Mouse (Mus musculus): ENCODE measurements around the gene Ap1m2.
A peak's percentile ranks its signal among the peaks of the same experiment; 100 is the strongest.

The Ap1m2 gene

GRCm38 (mm10) chr9:21312134-21312533 is at the start of gene Ap1m2:
Gene Ap1m2, minus strand, starts transcription at chr9:21312337.
- DNase-seq (ENCODE audit: low spot score) = no peak

GRCm38 (mm10) chr9:21356981-21357718 is 45.0 kb upstream of the Ap1m2 start:
- peak; percentile 49 for DNase-seq (ENCODE audit: low spot score)

GRCm38 (mm10) chr9:21354796-21355195 is 42.7 kb upstream of the Ap1m2 start:
- DNase-seq (ENCODE audit: low spot score) = no peak

GRCm38 (mm10) chr9:21353373-21353686 is 41.2 kb upstream of the Ap1m2 start:
- no peak for DNase-seq (ENCODE audit: low spot score)

GRCm38 (mm10) chr9:21352463-21353372 is 40.6 kb upstream of the Ap1m2 start:
- DNase-seq (ENCODE audit: low spot score) = no peak

- no peak for DNase-seq (ENCODE audit: low spot score)
These were observed 39.7 kb upstream of the Ap1m2 start for GRCm38 (mm10) chr9:21351702-21352377.

- no peak for DNase-seq (ENCODE audit: low spot score)
These were observed 39.0 kb upstream of the Ap1m2 start for GRCm38 (mm10) chr9:21351178-21351577.

GRCm38 (mm10) chr9:21348152-21348551 is 36.0 kb upstream of the Ap1m2 start:
- no peak for DNase-seq (ENCODE audit: low spot score)

GRCm38 (mm10) chr9:21346627-21347365 is 34.7 kb upstream of the Ap1m2 start:
- no peak for DNase-seq (ENCODE audit: low spot score)

GRCm38 (mm10) chr9:21340411-21340810 is 28.3 kb upstream of the Ap1m2 start:
- no peak for DNase-seq (ENCODE audit: low spot score)

GRCm38 (mm10) chr9:21337652-21338051 is 25.5 kb upstream of the Ap1m2 start:
- DNase-seq (ENCODE audit: low spot score) = no peak

GRCm38 (mm10) chr9:21336491-21336890 is 24.4 kb upstream of the Ap1m2 start:
- no peak for DNase-seq (ENCODE audit: low spot score)

- no peak for DNase-seq (ENCODE audit: low spot score)
These were observed 23.3 kb upstream of the Ap1m2 start for GRCm38 (mm10) chr9:21335391-21335790.

GRCm38 (mm10) chr9:21334747-21335146 is 22.6 kb upstream of the Ap1m2 start:
- DNase-seq (ENCODE audit: low spot score) = no peak

- DNase-seq (ENCODE audit: low spot score) = no peak
These were observed 21.4 kb upstream of the Ap1m2 start for GRCm38 (mm10) chr9:21333523-21333922.

GRCm38 (mm10) chr9:21332161-21333061 is 20.3 kb upstream of the Ap1m2 start:
- no peak for DNase-seq (ENCODE audit: low spot score)

- no peak for DNase-seq (ENCODE audit: low spot score)
These were observed 19.4 kb upstream of the Ap1m2 start for GRCm38 (mm10) chr9:21331365-21332140.

GRCm38 (mm10) chr9:21329699-21330289 is 17.7 kb upstream of the Ap1m2 start:
- DNase-seq (ENCODE audit: low spot score) = no peak

- DNase-seq (ENCODE audit: low spot score) = no peak
These were observed 16.9 kb upstream of the Ap1m2 start for GRCm38 (mm10) chr9:21329041-21329440.

- DNase-seq (ENCODE audit: low spot score) = no peak
These were observed 15.9 kb upstream of the Ap1m2 start for GRCm38 (mm10) chr9:21328041-21328440.

Measured in left cerebral cortex, adult 11 months (tissue).